Mouse (Mus musculus) hematopoietic stem cell, adult 5-6 weeks (primary cell): Measurements from ENCODE around the gene Rnf130. TPM values are rescaled to one million over a fixed set of nuclear protein-coding genes. Genes with fewer than 3 reads are reported as not detected.

Experiments used
- ATAC-seq, 2 experiments: fragments of 125-278 bp in 1 of 2; replicated peaks in 1 of 2; 2 replicates each; pipeline ENCODE4 v1.8.0; 2016 to 2017; ENCODE audit warnings: inconsistent platforms in 2 of 2, mild to moderate bottlenecking in 2 of 2, moderate number of reproducible peaks in 2 of 2, low read depth in 1 of 2, moderate TSS enrichment in 1 of 2; ENCODE audit not compliant: low FRiP score in 2 of 2, poor library complexity in 2 of 2, severe bottlenecking in 2 of 2, insufficient read depth in 1 of 2, low TSS enrichment in 1 of 2
- total RNA-seq: library from RNA; stranded (forward); fragments of 172-1452, 232-1000 nt; gene quantifications from 2 replicates; pipeline ENCODE4 v1.2.3, GENCODE M21; 2017

Gene Rnf130
- total RNA-seq, 1 experiment from 2014 or later, result 288 TPM

GRCm38 (mm10) chr11:50149200-50149599 is 124.1 kb downstream of the Rnf130 start:
- ATAC-seq, result no peak

GRCm38 (mm10) chr11:50149603-50150150 is 124.5 kb downstream of the Rnf130 start:
- ATAC-seq, result no peak

DNA sequence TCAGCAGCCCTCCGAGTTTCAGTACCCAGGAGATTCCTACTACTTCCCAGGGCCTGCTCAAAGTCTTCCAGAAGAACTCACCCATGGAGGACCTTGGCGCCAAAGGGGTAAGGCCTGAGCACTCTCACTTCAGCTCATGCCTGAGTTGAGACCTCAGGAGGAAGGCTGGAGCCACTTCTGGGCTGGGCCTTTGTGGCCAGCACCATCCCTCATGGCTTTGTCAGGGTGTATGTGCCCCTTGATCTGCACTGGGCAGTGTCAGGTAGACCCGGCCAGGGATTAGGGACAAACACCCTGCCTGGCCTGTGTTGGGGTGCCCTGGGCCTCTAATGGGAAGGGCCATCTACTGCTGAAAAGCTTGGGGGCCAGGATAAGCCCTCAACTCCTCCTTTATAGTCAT is 126.2 kb downstream of the Rnf130 start:
- ATAC-seq, result no peak

DNA sequence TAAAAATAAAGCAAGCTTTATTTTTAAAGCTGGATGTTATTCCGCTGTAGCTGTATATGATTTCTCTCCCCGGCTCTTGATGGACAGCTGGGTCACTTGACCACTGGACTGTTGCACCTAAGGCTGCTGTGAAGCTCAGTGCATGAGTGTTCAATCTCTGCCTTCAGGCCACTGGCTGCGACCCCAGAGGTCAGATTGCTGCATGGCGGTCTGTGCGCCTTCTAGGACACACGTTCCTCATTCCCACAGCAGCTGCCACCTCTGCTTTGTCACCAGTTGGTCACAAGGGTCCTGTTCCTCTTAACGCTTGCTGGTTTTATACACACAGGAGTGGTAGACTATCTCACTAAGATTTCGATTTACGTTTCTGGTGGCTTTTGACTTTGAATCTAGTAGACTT is 129.0 kb downstream of the Rnf130 start:
- no peak for ATAC-seq

Other genes starting within 250 kb of the Rnf130 start
- gene Gfpt2, start 231.2 kb upstream of the Rnf130 start, total RNA-seq, result 1.0 and 1.4 TPM in 2 replicates
- 58.9 and 59.2 TPM in 2 replicates for gene Mapk9, start 178.6 kb upstream of the Rnf130 start, total RNA-seq
- 0.15 TPM in 1 of 2 replicates, not detected in the other for gene Rasgef1c, start 123.5 kb upstream of the Rnf130 start, total RNA-seq
- 89.9 and 124 TPM in 2 replicates for gene Tbc1d9b, start 106.0 kb downstream of the Rnf130 start, total RNA-seq
- gene Mrnip, start 149.1 kb downstream of the Rnf130 start, total RNA-seq, result 5.4 and 10.9 TPM in 2 replicates
- gene Sqstm1, start 185.5 kb downstream of the Rnf130 start, total RNA-seq, result 371 and 449 TPM in 2 replicates
- 9.0 and 17.0 TPM in 2 replicates for gene Mgat4b, start 185.5 kb downstream of the Rnf130 start, total RNA-seq
- 4.3 and 12.0 TPM in 2 replicates for gene Ltc4s, start 213.3 kb downstream of the Rnf130 start, total RNA-seq